Mouse (Mus musculus) CD4-positive naive resting alpha-beta T cell, adult 76 days (primary cell): ENCODE measurements around the gene Zfp418. TPM values are rescaled to one million over a fixed set of nuclear protein-coding genes. Genes with fewer than 3 reads are reported as not detected.

ENCODE experiments used
- total RNA-seq: library from RNA; stranded (reverse); gene quantifications from one replicate; pipeline ENCODE4 v1.2.4, GENCODE M21; 2023

Gene Zfp418
- 2.1 TPM for total RNA-seq

DNA sequence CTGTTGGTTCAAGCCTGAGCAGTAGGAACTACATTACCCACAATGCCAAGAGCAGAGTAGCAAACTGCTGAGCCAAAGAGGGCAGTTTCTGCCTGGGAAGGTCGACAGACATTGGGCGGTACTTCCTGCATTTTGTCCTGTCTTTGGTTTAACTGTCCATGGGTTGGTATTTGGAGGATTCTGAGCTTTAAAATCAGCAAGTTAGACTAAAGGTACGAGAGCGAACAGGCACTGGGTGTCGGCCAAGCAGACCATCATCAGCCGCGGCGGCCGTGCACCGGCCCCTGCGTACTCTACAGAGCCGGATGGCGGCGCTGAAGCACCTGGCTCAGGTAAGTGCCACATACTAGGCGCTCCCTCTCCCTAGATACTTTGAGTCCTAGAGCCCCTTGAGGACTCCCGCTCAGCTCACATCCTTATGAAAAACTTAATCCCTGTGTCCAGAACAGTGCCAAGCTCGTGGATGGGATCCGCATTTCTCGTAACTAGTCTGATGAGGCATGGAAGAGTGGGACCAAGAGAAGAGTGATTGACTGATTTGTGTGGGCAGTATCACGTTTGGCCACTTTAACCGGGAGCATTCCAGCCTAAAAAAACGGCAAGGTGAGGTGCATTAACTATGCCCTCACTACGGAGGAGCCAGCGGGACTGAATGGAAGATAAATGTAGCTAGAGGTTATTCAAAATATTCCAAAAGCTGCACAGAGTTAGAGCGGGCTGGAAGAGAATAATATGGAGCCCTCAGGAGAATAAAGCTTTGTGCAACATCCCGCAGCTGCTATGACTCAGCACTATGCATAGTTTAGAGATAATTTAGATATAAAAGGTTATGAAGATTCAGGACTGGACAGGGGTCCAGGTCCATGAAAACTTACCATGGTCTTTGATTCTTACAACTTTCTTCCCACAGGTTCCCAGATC is at the start of gene Zfp418:
Gene Zfp418 (plus strand): TSS at position 104 of the 921 bp plus-strand sequence.

DNA sequence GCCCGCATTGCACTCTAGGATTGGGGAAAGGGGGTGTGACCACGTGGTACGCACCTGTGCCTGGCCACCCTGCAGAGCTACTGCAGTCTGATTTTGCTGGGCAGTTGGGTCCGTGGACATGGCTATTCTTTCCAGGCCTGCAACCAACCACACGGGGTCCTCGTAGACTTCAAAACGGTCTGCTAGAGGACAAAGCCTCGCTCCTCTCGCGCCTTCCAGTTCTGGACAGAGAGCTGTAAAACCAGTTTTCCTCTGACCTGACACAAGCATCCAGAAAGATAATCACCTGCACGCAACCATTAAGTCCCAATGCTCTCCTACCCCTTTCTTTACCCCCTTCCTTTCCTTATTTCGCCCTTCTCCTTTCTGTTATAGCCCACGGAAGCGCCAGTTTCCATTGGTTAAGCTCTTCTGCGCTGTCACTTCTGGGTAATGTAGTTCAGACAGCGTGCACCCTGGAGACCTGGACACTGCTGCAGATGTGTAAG is 34.7 kb upstream of the Zfp418 start, which contains the start of gene Zfp773:
Gene Zfp773 (minus strand): TSS at position 377 of the 488 bp plus-strand sequence.

DNA sequence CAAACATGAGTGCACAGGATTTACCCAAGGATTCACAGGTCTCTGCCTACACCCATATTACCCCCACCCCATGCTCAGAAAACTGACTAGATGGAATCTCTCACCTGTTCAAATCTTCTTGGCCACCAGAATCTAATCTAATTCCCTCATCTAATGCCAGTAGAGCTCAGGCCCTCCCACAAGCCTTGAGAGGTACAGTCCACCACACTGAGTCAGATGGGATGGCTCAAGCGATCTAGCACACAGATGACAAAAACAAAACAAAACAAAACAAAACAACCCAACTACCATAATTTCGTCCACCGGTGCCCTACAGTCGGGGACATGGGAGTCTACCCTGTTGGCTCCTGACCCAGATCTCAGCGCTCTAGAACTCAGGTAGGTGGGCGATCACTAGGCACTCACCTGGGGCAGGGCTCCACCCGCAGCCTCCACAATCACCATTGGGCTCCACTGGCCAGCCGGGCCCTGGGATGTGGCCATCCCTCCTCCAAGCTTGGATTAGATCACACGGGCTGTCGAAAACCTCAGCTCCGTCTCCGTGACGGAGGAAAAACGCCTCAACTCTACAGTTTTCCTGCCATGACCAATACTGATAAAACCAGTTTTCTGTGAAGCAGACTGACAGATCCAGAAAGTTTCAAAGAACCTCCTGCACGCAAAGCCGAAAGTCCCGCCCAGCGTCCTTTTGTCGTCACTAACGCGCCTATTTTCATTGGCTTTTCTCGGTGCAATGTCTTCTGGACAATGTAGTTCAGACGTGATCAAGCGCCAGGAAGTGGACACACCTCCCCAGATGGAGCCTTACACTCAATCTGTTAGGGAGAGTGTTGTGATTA is 38.4 kb downstream of the Zfp418 start, which contains the start of gene Zfp772:
Gene Zfp772 (minus strand): TSS at position 686 of the 839 bp plus-strand sequence.

Other genes with a start within 250 kb of the Zfp418 start
- gene Aurkc, start 176.0 kb upstream of the Zfp418 start, total RNA-seq: not detected
- 37.3 TPM for gene Zfp954, start 49.8 kb upstream of the Zfp418 start, total RNA-seq
- gene Zfp773, start 34.6 kb upstream of the Zfp418 start, total RNA-seq: 6.2 TPM
- gene Zfp772, start 38.7 kb downstream of the Zfp418 start, total RNA-seq: 1.6 TPM
- gene Vmn2r29, start 76.0 kb downstream of the Zfp418 start, total RNA-seq: not detected
- gene Gm45844, start 107.0 kb downstream of the Zfp418 start, total RNA-seq: 2.1 TPM
- gene Clcn4, start 129.5 kb downstream of the Zfp418 start, total RNA-seq: 47.1 TPM
- not detected for gene Vmn2r30, start 166.3 kb downstream of the Zfp418 start, total RNA-seq
- gene Gm45783, start 203.2 kb downstream of the Zfp418 start, total RNA-seq: not detected
- not detected for gene Vmn2r31, start 228.4 kb downstream of the Zfp418 start, total RNA-seq